Mouse (Mus musculus): ENCODE measurements around the gene Hnrnpf. TPM values are rescaled to one million over a fixed set of nuclear protein-coding genes. Genes with fewer than 3 reads are reported as not detected.

Gene Hnrnpf
- polyA plus RNA-seq (2015; fragmentation: Nextera tagmentation; extraction: Ambion mirVana): 420 and 472 TPM in 2 replicates

DNA sequence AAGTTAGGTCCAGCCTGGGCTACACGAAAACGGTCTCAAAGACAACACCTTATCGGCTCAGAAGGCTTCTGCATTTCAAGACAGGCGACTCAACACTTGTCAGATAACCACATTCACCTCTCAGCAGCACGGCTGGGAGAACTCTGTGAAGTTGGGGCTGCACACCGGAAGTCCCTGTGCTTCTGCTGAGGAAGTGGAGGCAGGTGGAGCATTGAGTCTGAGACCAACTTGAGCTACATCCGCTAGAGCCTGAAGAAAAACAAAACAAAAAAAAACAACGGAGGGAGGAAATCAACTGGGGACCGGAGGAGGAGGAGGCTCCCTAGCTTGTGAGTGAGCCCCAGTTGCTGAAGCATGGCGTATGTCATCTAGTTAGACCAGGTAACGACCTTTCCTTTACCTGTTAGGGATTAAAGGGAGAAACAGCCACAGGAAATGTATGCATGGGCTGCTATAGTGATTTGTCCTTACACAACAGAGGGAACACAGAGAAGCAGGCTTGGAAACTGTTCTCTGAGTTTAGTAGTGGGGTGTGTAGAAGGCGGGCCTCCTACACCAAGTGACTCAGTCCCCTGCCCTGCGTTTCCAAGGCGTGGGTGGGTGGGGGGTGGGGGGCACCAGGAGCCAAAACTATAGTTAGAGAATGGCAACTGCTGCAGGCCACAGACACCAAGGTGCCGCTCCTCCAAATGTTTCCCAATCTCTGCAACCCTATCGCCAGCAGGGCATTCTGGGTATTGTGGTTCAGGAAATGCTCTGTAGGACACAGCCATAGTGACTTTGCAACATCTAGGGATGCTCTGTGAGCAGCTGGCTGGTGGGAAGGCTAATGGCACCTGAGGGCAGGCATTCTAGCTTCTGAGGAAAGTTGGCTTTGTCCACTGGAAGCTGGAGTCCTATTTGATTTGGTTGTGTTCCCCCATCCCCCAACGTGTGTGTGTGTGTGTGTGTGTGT, at the start of gene Hnrnpf:
TSS of gene Hnrnpf (plus strand) at position 199 of the 955 bp plus-strand sequence.
- peak within 1 kb of the TSS; percentile 68 for H3K27ac ChIP-seq (ENCODE audit: low read length)
- peak; percentile 53 for ATAC-seq (ENCODE audit: low read depth)
- H3K9ac ChIP-seq (ENCODE audit: low read depth, low read length): peak within 1 kb of the TSS; percentile 23
- H3K4me1 ChIP-seq (ENCODE audit: control insufficient read depth, low read depth, low read length): peaks cover 31% of the 10 kb centered on the region
- 20% methylated on average over 17 of the region's 17 CpGs for WGBS (ENCODE audit: insufficient replicate concordance)
- H3K4me3 ChIP-seq (ENCODE audit: low read depth, low read length): peak within 1 kb of the TSS; percentile 27
- H3K36me3 ChIP-seq (ENCODE audit: control insufficient read depth, insufficient read depth): no peaks in the 10 kb centered on the region
- no peaks in the 10 kb centered on the region for H3K27me3 ChIP-seq (ENCODE audit: control insufficient read depth, insufficient read depth, low read depth, low read length)
- peak within 1 kb of the TSS; percentile 48 for H3K4me2 ChIP-seq (ENCODE audit: low read depth, low read length)
- H3K9me3 ChIP-seq (replicated peaks; ENCODE audit: control insufficient read depth, low read length): no peaks in the 10 kb centered on the region

DNA sequence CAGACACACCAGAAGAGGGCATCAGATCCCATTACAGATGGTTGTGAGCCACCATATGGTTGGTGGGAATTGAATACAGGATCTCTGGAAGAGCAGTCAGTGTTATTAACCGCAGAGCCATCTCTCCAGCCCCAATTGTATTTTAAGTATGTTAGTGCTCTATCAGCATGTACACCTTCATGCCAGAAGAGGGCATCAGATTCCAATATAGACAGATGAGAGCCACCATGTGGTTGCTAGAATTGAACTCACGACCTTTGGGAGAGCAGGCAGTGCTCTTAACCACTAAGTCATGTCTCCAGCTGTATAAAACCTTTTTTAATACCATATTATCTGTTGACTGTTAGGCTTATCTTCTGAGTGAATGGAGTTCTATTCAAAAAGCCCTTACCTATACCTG, 48.4 kb upstream of the Hnrnpf start:
- Histone ChIP-seq H3K4me1 (ENCODE audit: control insufficient read depth, low read depth, low read length) (no peaks in the 10 kb centered on the region), H3K9me3 (replicated peaks; ENCODE audit: control insufficient read depth, low read length) (no peaks in the 10 kb centered on the region)

GRCm38 (mm10) chr6:117857990-117858389, 42.1 kb upstream of the Hnrnpf start:
- H3K27me3 ChIP-seq (ENCODE audit: control insufficient read depth, insufficient read depth, low read depth, low read length): no peaks in the 10 kb centered on the region
- H3K9me3 ChIP-seq (replicated peaks; ENCODE audit: control insufficient read depth, low read length): no peaks in the 10 kb centered on the region
- no peak overlapping the region for H3K9ac ChIP-seq (ENCODE audit: low read depth, low read length)
- no peak for ATAC-seq (ENCODE audit: low read depth)
- peaks cover 4% of the 10 kb centered on the region for H3K4me1 ChIP-seq (ENCODE audit: control insufficient read depth, low read depth, low read length)
- no peaks in the 10 kb centered on the region for H3K36me3 ChIP-seq (ENCODE audit: control insufficient read depth, insufficient read depth)
- H3K4me2 ChIP-seq (ENCODE audit: low read depth, low read length): no peak overlapping the region
- WGBS (ENCODE audit: insufficient replicate concordance): 72% methylated on average over 1 of the region's 1 CpGs
- H3K4me3 ChIP-seq (ENCODE audit: low read depth, low read length): no peak overlapping the region
- no peak overlapping the region for H3K27ac ChIP-seq (ENCODE audit: low read length)

More for the DNA sequence above, 48.4 kb upstream of the Hnrnpf start:
- Histone ChIP-seq H3K27me3 (ENCODE audit: control insufficient read depth, insufficient read depth, low read depth, low read length) (no peaks in the 10 kb centered on the region), H3K27ac (ENCODE audit: low read length) (no peak overlapping the region), H3K4me2 (ENCODE audit: low read depth, low read length) (no peak overlapping the region), H3K4me3 (ENCODE audit: low read depth, low read length) (no peak overlapping the region), H3K9ac (ENCODE audit: low read depth, low read length) (no peak overlapping the region), H3K36me3 (ENCODE audit: control insufficient read depth, insufficient read depth) (no peaks in the 10 kb centered on the region; the same call in 1 of the 2 replicates)
- WGBS (ENCODE audit: insufficient replicate concordance): 38% methylated on average over 2 of the region's 2 CpGs
- no peak for ATAC-seq (ENCODE audit: low read depth)

DNA sequence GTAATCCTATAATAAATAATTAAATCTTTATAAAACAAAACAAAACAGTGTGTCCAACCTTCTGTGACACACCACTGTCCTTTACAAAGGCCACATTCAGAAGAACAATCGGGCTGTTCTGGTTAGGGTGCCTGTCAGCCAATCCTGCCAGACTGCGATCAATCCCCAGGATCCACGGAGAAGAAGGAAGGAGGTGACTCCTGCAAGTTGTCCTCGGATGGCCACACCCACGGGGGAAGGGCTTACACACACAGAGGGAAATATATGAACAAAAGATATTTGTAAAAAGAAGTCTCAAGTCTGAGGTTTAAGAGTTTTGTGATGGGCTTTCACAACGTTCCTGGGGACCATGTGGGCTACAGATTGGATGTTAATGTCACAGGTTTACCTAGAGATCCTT, 38.3 kb upstream of the Hnrnpf start, which contains the start of gene Zfp239:
TSS of gene Zfp239 (plus strand) at position 253 of the 400 bp plus-strand sequence.
- H3K27ac ChIP-seq (ENCODE audit: low read length): peak within 1 kb of the TSS; percentile 70
- H3K4me3 ChIP-seq (ENCODE audit: low read depth, low read length): peak within 1 kb of the TSS; percentile 77
- peak within 1 kb of the TSS; percentile 69 for H3K9ac ChIP-seq (ENCODE audit: low read depth, low read length)
- no peaks in the 10 kb centered on the region for H3K36me3 ChIP-seq (ENCODE audit: control insufficient read depth, insufficient read depth)
- peaks cover 11% of the 10 kb centered on the region for H3K4me1 ChIP-seq (ENCODE audit: control insufficient read depth, low read depth, low read length)
- ATAC-seq (ENCODE audit: low read depth): peak; percentile 58
- WGBS (ENCODE audit: insufficient replicate concordance): 41% methylated on average over 6 of the region's 6 CpGs
- H3K4me2 ChIP-seq (ENCODE audit: low read depth, low read length): peak within 1 kb of the TSS; percentile 99
- no peaks in the 10 kb centered on the region for H3K27me3 ChIP-seq (ENCODE audit: control insufficient read depth, insufficient read depth, low read depth, low read length)
- no peaks in the 10 kb centered on the region for H3K9me3 ChIP-seq (replicated peaks; ENCODE audit: control insufficient read depth, low read length)

- ATAC-seq (ENCODE audit: low read depth): peak; percentile 93
- Histone ChIP-seq H3K9ac (ENCODE audit: low read depth, low read length) (peak overlapping the region; percentile 69), H3K27ac (ENCODE audit: low read length) (peak overlapping the region; percentile 70)
Observed at GRCm38 (mm10) chr6:117862465-117862864, 37.7 kb upstream of the Hnrnpf start.

GRCm38 (mm10) chr6:117862899-117863620, 37.1 kb upstream of the Hnrnpf start:
- ATAC-seq (ENCODE audit: low read depth): peak; percentile 84
- Histone ChIP-seq H3K4me3 (ENCODE audit: low read depth, low read length) (peak overlapping the region; percentile 77), H3K4me1 (ENCODE audit: control insufficient read depth, low read depth, low read length) (peaks cover 11% of the 10 kb centered on the region), H3K9me3 (replicated peaks; ENCODE audit: control insufficient read depth, low read length) (no peaks in the 10 kb centered on the region), H3K27ac (ENCODE audit: low read length) (peak overlapping the region; percentile 70), H3K9ac (ENCODE audit: low read depth, low read length) (peak overlapping the region; percentile 69), H3K36me3 (ENCODE audit: control insufficient read depth, insufficient read depth) (no peaks in the 10 kb centered on the region), H3K4me2 (ENCODE audit: low read depth, low read length) (peak overlapping the region; percentile 99), H3K27me3 (ENCODE audit: control insufficient read depth, insufficient read depth, low read depth, low read length) (no peaks in the 10 kb centered on the region)
- 1% methylated on average over 26 of the region's 26 CpGs for WGBS (ENCODE audit: insufficient replicate concordance)

More at GRCm38 (mm10) chr6:117862465-117862864, 37.7 kb upstream of the Hnrnpf start:
- peaks cover 11% of the 10 kb centered on the region for H3K4me1 ChIP-seq (ENCODE audit: control insufficient read depth, low read depth, low read length)
- H3K4me2 ChIP-seq (ENCODE audit: low read depth, low read length): peak overlapping the region; percentile 99
- peak overlapping the region; percentile 77 for H3K4me3 ChIP-seq (ENCODE audit: low read depth, low read length)
- no peaks in the 10 kb centered on the region for H3K36me3 ChIP-seq (ENCODE audit: control insufficient read depth, insufficient read depth)
- H3K27me3 ChIP-seq (ENCODE audit: control insufficient read depth, insufficient read depth, low read depth, low read length): no peaks in the 10 kb centered on the region
- WGBS (ENCODE audit: insufficient replicate concordance): 27% methylated on average over 8 of the region's 8 CpGs
- H3K9me3 ChIP-seq (replicated peaks; ENCODE audit: control insufficient read depth, low read length): no peaks in the 10 kb centered on the region

DNA sequence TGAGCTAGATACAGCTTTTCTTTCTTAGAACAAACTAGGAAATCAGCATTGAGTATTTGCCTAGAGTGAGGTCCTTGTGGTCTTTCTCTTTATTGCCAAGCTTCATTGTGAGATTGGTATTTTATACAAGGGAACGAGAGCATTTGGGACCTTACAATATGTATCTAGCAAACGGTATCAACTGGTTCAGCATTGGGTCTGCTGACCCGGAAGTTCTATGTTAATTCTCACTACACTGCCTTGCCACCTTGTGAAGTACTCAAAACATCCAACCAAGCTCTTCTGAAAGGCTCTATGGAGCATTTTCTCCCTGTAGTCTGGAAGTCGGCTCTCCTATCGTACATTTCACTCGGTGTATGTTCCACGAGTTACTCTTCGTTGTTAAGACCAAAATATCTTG, 36.4 kb upstream of the Hnrnpf start:
- WGBS (ENCODE audit: insufficient replicate concordance): 78% methylated on average over 8 of the region's 8 CpGs
- H3K4me2 ChIP-seq (ENCODE audit: low read depth, low read length): peak overlapping the region; percentile 99
- H3K9me3 ChIP-seq (replicated peaks; ENCODE audit: control insufficient read depth, low read length): no peaks in the 10 kb centered on the region
- H3K9ac ChIP-seq (ENCODE audit: low read depth, low read length): no peak overlapping the region
- H3K4me3 ChIP-seq (ENCODE audit: low read depth, low read length): peak overlapping the region; percentile 77; the same call in 1 of the 2 replicates
- no peak for ATAC-seq (ENCODE audit: low read depth)
- H3K4me1 ChIP-seq (ENCODE audit: control insufficient read depth, low read depth, low read length): peaks cover 11% of the 10 kb centered on the region
- H3K27ac ChIP-seq (ENCODE audit: low read length): no peak overlapping the region
- no peaks in the 10 kb centered on the region for H3K27me3 ChIP-seq (ENCODE audit: control insufficient read depth, insufficient read depth, low read depth, low read length)
- H3K36me3 ChIP-seq (ENCODE audit: control insufficient read depth, insufficient read depth): no peaks in the 10 kb centered on the region

DNA sequence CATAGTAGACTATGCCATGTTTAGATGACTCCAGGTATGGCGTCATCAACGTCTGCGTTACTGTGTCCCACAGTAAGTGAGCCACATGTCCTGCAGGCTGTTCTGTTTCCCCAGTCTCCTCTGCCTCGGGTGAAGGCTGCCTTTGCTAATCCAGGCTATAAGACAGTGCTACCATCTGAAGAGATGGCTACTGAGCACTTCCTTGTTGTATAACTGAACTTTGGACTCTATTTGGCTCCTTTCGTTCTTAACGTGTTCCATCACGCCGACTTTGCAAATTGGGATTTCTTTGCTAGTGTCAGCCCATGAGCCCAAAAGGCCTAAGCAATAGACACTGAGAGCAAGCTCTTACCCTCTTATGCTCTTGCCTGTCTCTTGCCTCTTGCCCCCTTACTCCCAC, 31.9 kb upstream of the Hnrnpf start:
- Histone ChIP-seq H3K27ac (ENCODE audit: low read length) (no peak overlapping the region), H3K9me3 (replicated peaks; ENCODE audit: control insufficient read depth, low read length) (no peaks in the 10 kb centered on the region), H3K36me3 (ENCODE audit: control insufficient read depth, insufficient read depth) (no peaks in the 10 kb centered on the region), H3K9ac (ENCODE audit: low read depth, low read length) (no peak overlapping the region), H3K4me2 (ENCODE audit: low read depth, low read length) (no peak overlapping the region), H3K4me1 (ENCODE audit: control insufficient read depth, low read depth, low read length) (peaks cover 5% of the 10 kb centered on the region), H3K27me3 (ENCODE audit: control insufficient read depth, insufficient read depth, low read depth, low read length) (no peaks in the 10 kb centered on the region), H3K4me3 (ENCODE audit: low read depth, low read length) (no peak overlapping the region)
- 78% methylated on average over 8 of the region's 8 CpGs for WGBS (ENCODE audit: insufficient replicate concordance)
- ATAC-seq (ENCODE audit: low read depth): no peak
